ENCODE assay signal across 8 mouse cellular contexts in genomic region chr11:78115367-78116145, GRCm38 (mm10). TPM values are rescaled to one million over a fixed set of nuclear protein-coding genes. Genes with fewer than 3 reads are reported as not detected.
DNase-seq lines count a peak whose midpoint lies in the region; ATAC-seq and TF ChIP-seq lines count a peak whose summit lies in the region.

No protein-coding gene starts in this region.

- H3K36me3 ChIP-seq in C2C12 (ENCODE audit: control insufficient read depth, insufficient read depth): no peaks in the 10 kb centered on the region
- H3K36me3 ChIP-seq in erythroblast, embryonic 14.5 days (ENCODE audit: control insufficient read depth): no peaks in the 10 kb centered on the region; the same call in 1 of the 2 replicates
- no peaks in the 10 kb centered on the region for H3K36me3 ChIP-seq in heart, embryonic 13.5 days
- no peaks in the 10 kb centered on the region for H3K36me3 ChIP-seq in liver, embryonic 12.5 days
- no peaks in the 10 kb centered on the region for H3K36me3 ChIP-seq in stomach, embryonic 15.5 days

- ATAC-seq in heart, embryonic 13.5 days (ENCODE audit: extremely low read depth, insufficient number of reproducible peaks, low FRiP score, low TSS enrichment): peak; percentile 98
- peak; percentile 99 for ATAC-seq in liver, embryonic 12.5 days
- peak; percentile 99 for ATAC-seq in stomach, embryonic 15.5 days (ENCODE audit: insufficient read depth, low FRiP score, low read depth)

- H3K9me3 ChIP-seq in erythroblast, embryonic 14.5 days (ENCODE audit: control insufficient read depth, low read length): no peaks in the 10 kb centered on the region
- no peaks in the 10 kb centered on the region for H3K9me3 ChIP-seq in heart, embryonic 13.5 days
- no peaks in the 10 kb centered on the region for H3K9me3 ChIP-seq in liver, embryonic 12.5 days (replicated peaks)
- no peaks in the 10 kb centered on the region for H3K9me3 ChIP-seq in stomach, embryonic 15.5 days

- 2% methylated on average over 35 of the region's 37 CpGs for WGBS in heart, embryonic 13.5 days
- under 1% methylated on average over 36 of the region's 37 CpGs for WGBS in liver, embryonic 12.5 days (ENCODE audit: insufficient replicate concordance)
- WGBS in stomach, embryonic 15.5 days: 1% methylated on average over 37 of the region's 37 CpGs

- no peak for TF ChIP-seq POLR2A in brain, embryonic 14.5 days (IDR thresholded peaks at IDR 0.05; ENCODE audit: borderline replicate concordance, extremely low read depth, insufficient read depth, insufficient read length, poor library complexity, severe bottlenecking)

- peak; percentile 99 for DNase-seq in brain, embryonic 14.5 days (ENCODE audit: low read depth)
- DNase-seq in kidney, postnatal 10 days: peak; percentile 98
- peak; percentile 49 to 50 for DNase-seq in natural killer cell, adult 2 months (ENCODE audit: low spot score in 2 of 2)

- peak overlapping the region; percentile 84 for H3K27ac ChIP-seq in heart, embryonic 13.5 days (replicated peaks)
- peak overlapping the region; percentile 75 for H3K27ac ChIP-seq in liver, embryonic 12.5 days
- H3K27ac ChIP-seq in stomach, embryonic 15.5 days: peak overlapping the region; percentile 82

- TF ChIP-seq CTCF in C2C12 (IDR thresholded peaks at IDR 0.05; ENCODE audit: control insufficient read depth, insufficient read depth, insufficient read length): no peak
- no peak for TF ChIP-seq CTCF in brain, embryonic 14.5 days (IDR thresholded peaks at IDR 0.05; ENCODE audit: borderline replicate concordance, extremely low read depth, insufficient read depth, insufficient read length)

- peaks cover 82% of the 10 kb centered on the region for H3K79me3 ChIP-seq in C2C12 (ENCODE audit: low read depth)

- H3K4me2 ChIP-seq in heart, embryonic 13.5 days: peak overlapping the region; percentile 71
- H3K4me2 ChIP-seq in liver, embryonic 12.5 days: peak overlapping the region; percentile 89
- H3K4me2 ChIP-seq in stomach, embryonic 15.5 days: peak overlapping the region; percentile 78

- peak overlapping the region; percentile 40 for H3K4me3 ChIP-seq in C2C12 (ENCODE audit: insufficient read depth, poor library complexity, severe bottlenecking)
- peak overlapping the region; percentile 90 for H3K4me3 ChIP-seq in erythroblast, embryonic 14.5 days (replicated peaks)
- peak overlapping the region; percentile 81 for H3K4me3 ChIP-seq in heart, embryonic 13.5 days
- H3K4me3 ChIP-seq in liver, embryonic 12.5 days: peak overlapping the region; percentile 72
- H3K4me3 ChIP-seq in stomach, embryonic 15.5 days (replicated peaks): peak overlapping the region; percentile 66

- peak overlapping the region; percentile 69 for H3ac ChIP-seq in C2C12 (ENCODE audit: control insufficient read depth, insufficient read length, low read depth)

- peaks cover 98% of the 10 kb centered on the region for H3K79me2 ChIP-seq in C2C12 (ENCODE audit: control insufficient read depth, insufficient read depth)

- H3K4me1 ChIP-seq in erythroblast, embryonic 14.5 days (ENCODE audit: control insufficient read depth): peaks cover 60% of the 10 kb centered on the region
- peaks cover 64% of the 10 kb centered on the region for H3K4me1 ChIP-seq in heart, embryonic 13.5 days
- peaks cover 65% of the 10 kb centered on the region for H3K4me1 ChIP-seq in liver, embryonic 12.5 days
- peaks cover 9% of the 10 kb centered on the region; the same call in 1 of the 2 replicates for H3K4me1 ChIP-seq in stomach, embryonic 15.5 days

- peak overlapping the region; percentile 91 for H3K9ac ChIP-seq in heart, embryonic 13.5 days
- peak overlapping the region; percentile 73 for H3K9ac ChIP-seq in liver, embryonic 12.5 days
- H3K9ac ChIP-seq in stomach, embryonic 15.5 days: peak overlapping the region; percentile 60

- H3K27me3 ChIP-seq in C2C12 (ENCODE audit: control insufficient read depth, insufficient read depth, insufficient read length): no peaks in the 10 kb centered on the region
- H3K27me3 ChIP-seq in erythroblast, embryonic 14.5 days (ENCODE audit: control insufficient read depth): no peaks in the 10 kb centered on the region
- H3K27me3 ChIP-seq in heart, embryonic 13.5 days (replicated peaks): no peaks in the 10 kb centered on the region
- no peaks in the 10 kb centered on the region for H3K27me3 ChIP-seq in liver, embryonic 12.5 days (replicated peaks)
- no peaks in the 10 kb centered on the region for H3K27me3 ChIP-seq in stomach, embryonic 15.5 days (replicated peaks)

TF ChIP-seq in C2C12, 6 proteins besides CTCF, POLR2A, EP300 and RAD21:
- TF ChIP-seq FOSL1 (IDR thresholded peaks at IDR 0.05; ENCODE audit: insufficient read depth, low read length, poor library complexity, severe bottlenecking) (no peak), CEBPB (IDR thresholded peaks at IDR 0.05; ENCODE audit: low read depth) (no peak), MAX (IDR thresholded peaks at IDR 0.05) (no peak), USF1 (IDR thresholded peaks at IDR 0.05; ENCODE audit: low read depth) (no peak), MYOG (IDR thresholded peaks at IDR 0.05; ENCODE audit: control insufficient read depth, extremely low read depth, insufficient read length) (no peak), MYOD1 (IDR thresholded peaks at IDR 0.05; ENCODE audit: control insufficient read depth, insufficient read length, low read depth) (no peak)

RNA-seq across cellular contexts. Expression of gene Fam222b, which starts 21.1 kb away (rescaled TPM):
- polyA plus RNA-seq in C2C12 (2012; fragmentation: generic; extraction: Trizol): 12.2 TPM
- 19.8 and 36.5 TPM in 2 replicates for polyA plus RNA-seq in brain, embryonic 14.5 days (2012; rRNA removed)
- 0.77 and 0.78 TPM in 2 replicates for polyA plus RNA-seq in erythroblast, embryonic 14.5 days (2012)
- 16.5 and 17.7 TPM in 2 replicates for polyA plus RNA-seq in heart, embryonic 13.5 days (2015; fragmentation: Nextera tagmentation; extraction: Ambion mirVana)
- polyA plus RNA-seq in liver, embryonic 12.5 days (2016; fragmentation: Nextera tagmentation; extraction: Ambion mirVana): 6.0 and 6.7 TPM in 2 replicates
- 10.2 and 10.6 TPM in 2 replicates for polyA plus RNA-seq in stomach, embryonic 15.5 days (2015; fragmentation: Nextera tagmentation; extraction: Ambion mirVana)

RNA-seq across cellular contexts. Expression of gene Eral1, which starts 35.4 kb away (rescaled TPM):
- 21.5 TPM for polyA plus RNA-seq in C2C12 (2012; fragmentation: generic; extraction: Trizol)
- 31.5 and 40.6 TPM in 2 replicates for polyA plus RNA-seq in brain, embryonic 14.5 days (2012; rRNA removed)
- polyA plus RNA-seq in erythroblast, embryonic 14.5 days (2012): 0.14 and 0.29 TPM in 2 replicates
- polyA plus RNA-seq in heart, embryonic 13.5 days (2015; fragmentation: Nextera tagmentation; extraction: Ambion mirVana): 23.6 and 24.3 TPM in 2 replicates
- 23.2 and 25.5 TPM in 2 replicates for polyA plus RNA-seq in liver, embryonic 12.5 days (2016; fragmentation: Nextera tagmentation; extraction: Ambion mirVana)
- polyA plus RNA-seq in stomach, embryonic 15.5 days (2015; fragmentation: Nextera tagmentation; extraction: Ambion mirVana): 26.5 and 30.6 TPM in 2 replicates

RNA-seq across cellular contexts. Expression of gene Traf4, which starts 49.8 kb away (rescaled TPM):
- polyA plus RNA-seq in C2C12 (2012; fragmentation: generic; extraction: Trizol): 99.8 TPM
- 204 and 250 TPM in 2 replicates for polyA plus RNA-seq in brain, embryonic 14.5 days (2012; rRNA removed)
- 7.2 and 9.4 TPM in 2 replicates for polyA plus RNA-seq in erythroblast, embryonic 14.5 days (2012)
- polyA plus RNA-seq in heart, embryonic 13.5 days (2015; fragmentation: Nextera tagmentation; extraction: Ambion mirVana): 41.2 and 43.0 TPM in 2 replicates
- 45.4 and 47.6 TPM in 2 replicates for polyA plus RNA-seq in liver, embryonic 12.5 days (2016; fragmentation: Nextera tagmentation; extraction: Ambion mirVana)
- polyA plus RNA-seq in stomach, embryonic 15.5 days (2015; fragmentation: Nextera tagmentation; extraction: Ambion mirVana): 57.3 and 67.4 TPM in 2 replicates

Comparison
In these comparisons a context has a peak if more than half of its experiments do, and no peak if none do; other contexts are left out.
1. Peak in every context shown above with its lines: DNase-seq, ATAC-seq, H3K4me3 ChIP-seq and H3K27ac ChIP-seq.
2. H3K4me3 ChIP-seq: peak in every context shown above with its lines; median percentile 90 in erythroblast, embryonic 14.5 days; 81 in heart, embryonic 13.5 days; 72 in liver, embryonic 12.5 days; 66 in stomach, embryonic 15.5 days; 40 in C2C12.
3. RNA of gene Eral1, which starts 35.4 kb away (polyA plus RNA-seq): 31.5 to 40.6 TPM in brain, embryonic 14.5 days, 26.5 to 30.6 TPM in stomach, embryonic 15.5 days, 23.2 to 25.5 TPM in liver, embryonic 12.5 days, 23.6 to 24.3 TPM in heart, embryonic 13.5 days and 21.5 TPM in C2C12 (single experiment); 0.14 to 0.29 TPM in erythroblast, embryonic 14.5 days; every median in the first group is over 10 times any median in the second.